Mouse (Mus musculus): ENCODE measurements around the gene Marco.
A peak's percentile ranks its signal among the peaks of the same experiment; 100 is the strongest.

Gene Marco

GRCm38 (mm10) chr1:120504924-120505323 lies at the start of gene Marco:
TSS of gene Marco (minus strand) at chr1:120505024.
- DNase-seq (ENCODE audit: low spot score): no peak

- no peak for DNase-seq (ENCODE audit: low spot score)
Measured at GRCm38 (mm10) chr1:120539506-120540029, 34.7 kb upstream of the Marco start.

DNA sequence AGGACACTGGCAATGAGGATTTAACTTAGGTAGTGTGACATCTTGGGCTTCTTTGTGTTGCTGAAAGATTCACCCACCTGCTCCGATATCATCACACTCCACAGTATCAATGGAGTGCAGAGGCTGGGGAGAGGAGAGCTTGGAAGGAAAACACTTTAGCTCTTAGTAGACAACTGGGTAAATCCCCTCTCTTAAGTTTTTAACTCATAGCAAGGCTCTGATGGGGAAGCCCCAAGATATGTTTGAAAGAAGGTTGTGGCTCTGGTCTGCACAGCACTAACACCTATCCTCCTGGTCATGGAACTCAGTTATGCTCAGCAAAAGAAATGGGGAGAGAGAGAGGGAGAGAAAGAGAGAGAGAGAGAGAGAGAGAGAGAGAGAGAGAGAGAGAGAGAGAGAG lies 32.2 kb upstream of the Marco start:
- no peak for DNase-seq (ENCODE audit: low spot score)

DNA sequence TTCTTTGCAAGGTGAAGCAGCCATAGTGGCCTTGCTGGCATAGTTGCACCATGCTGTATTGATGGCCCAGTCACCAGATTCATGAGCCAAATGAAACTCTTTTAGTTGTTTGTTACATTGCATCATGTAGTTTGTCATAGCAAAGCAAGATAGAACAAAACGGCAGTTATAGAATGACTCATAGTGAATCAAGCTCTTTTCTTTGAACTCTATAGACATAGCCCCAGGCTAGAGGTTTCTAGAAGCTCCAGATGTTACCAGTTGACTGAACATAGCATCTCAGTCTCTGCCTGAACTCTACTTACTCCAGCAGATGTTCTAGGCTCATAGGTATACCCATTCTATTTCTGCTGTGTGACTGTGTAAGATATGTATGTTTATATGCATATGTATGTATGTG lies 31.1 kb upstream of the Marco start:
- no peak for DNase-seq (ENCODE audit: low spot score)

DNA sequence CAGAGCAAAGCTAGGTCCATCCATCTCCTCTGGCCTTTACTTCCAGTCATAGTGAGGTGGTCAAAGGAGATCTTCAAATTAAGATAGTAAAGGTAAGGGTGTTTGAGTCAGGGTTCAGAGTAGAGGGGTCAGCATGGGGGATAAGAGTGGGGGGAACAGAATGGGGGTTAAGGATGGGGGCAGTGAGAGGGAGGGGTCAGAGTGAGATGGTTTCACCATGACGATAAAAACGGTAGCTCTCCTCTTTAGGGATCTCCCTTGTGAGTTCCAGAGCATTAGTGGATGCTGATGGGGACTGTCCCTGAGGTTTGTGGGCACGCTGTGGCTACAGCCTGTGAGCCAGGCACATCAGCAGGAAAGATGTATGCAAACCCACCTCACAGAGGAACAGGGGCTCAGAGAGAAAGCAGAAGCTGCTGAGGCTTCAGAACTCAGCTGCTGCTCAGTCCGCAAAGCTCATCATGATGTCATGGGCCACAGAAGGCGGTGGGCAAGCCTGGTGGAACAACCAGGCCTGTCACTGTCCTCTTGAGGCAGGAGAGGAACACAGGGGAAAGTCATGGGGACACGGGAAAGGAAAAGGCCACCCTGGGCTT lies 27.6 kb upstream of the Marco start:
- DNase-seq (ENCODE audit: low spot score): no peak

DNA sequence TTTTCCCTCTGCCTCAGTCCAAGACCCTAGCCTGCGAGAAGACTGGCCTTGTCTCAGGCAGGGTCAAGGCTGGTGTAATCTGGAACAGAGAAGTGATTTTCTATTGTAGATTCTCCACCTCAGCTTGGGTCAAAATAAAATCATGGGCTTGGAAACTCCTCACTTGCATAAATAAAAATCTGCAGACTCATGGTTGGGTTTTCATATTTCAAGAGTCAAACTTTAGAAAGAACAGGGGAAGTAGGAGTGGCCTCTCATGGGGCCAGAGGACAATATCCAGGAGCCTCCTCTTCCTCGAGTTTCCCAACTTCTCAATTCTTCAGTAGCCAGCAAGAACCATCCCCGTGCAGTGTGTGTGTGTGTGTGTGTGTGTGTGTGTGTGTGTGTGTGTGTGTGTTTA lies 26.9 kb upstream of the Marco start:
- no peak for DNase-seq (ENCODE audit: low spot score)

- no peak for DNase-seq (ENCODE audit: low spot score)
Measured at GRCm38 (mm10) chr1:120529881-120530280, 25.1 kb upstream of the Marco start.

- no peak for DNase-seq (ENCODE audit: low spot score)
Measured at GRCm38 (mm10) chr1:120517618-120518017, 12.8 kb upstream of the Marco start.

DNA sequence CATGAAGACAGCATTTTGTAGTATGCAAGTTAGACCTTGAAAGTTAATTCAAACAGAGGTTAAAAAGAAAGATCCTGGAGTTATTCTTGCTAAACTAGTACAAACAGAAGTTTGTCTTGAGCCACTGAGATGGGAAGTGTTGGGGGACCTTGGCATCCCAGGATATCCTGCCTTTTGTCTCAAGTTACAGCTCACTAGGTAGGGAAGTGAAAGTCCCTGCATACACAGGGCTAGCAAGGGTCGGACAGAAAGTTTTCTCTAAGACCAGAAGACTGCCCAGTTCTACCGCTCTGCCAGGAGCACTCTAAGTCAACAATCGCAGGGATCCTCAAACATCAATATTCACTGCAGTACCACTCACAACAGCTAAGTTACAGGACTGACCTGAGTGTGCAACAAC lies 5.5 kb upstream of the Marco start:
- DNase-seq (ENCODE audit: low spot score): no peak

- no peak for DNase-seq (ENCODE audit: low spot score)
Measured at GRCm38 (mm10) chr1:120508976-120509375, 4.2 kb upstream of the Marco start.

- DNase-seq (ENCODE audit: low spot score): no peak
Measured at GRCm38 (mm10) chr1:120504046-120504710, 646 bp downstream of the Marco start.

GRCm38 (mm10) chr1:120501496-120501895 lies 3.3 kb downstream of the Marco start:
- DNase-seq (ENCODE audit: low spot score): no peak

- no peak for DNase-seq (ENCODE audit: low spot score)
Measured at GRCm38 (mm10) chr1:120498036-120498435, 6.8 kb downstream of the Marco start.

- no peak for DNase-seq (ENCODE audit: low spot score)
Measured at GRCm38 (mm10) chr1:120480937-120481336, 23.9 kb downstream of the Marco start.

GRCm38 (mm10) chr1:120474825-120475224 lies 30.0 kb downstream of the Marco start:
- DNase-seq (ENCODE audit: low spot score): no peak

DNA sequence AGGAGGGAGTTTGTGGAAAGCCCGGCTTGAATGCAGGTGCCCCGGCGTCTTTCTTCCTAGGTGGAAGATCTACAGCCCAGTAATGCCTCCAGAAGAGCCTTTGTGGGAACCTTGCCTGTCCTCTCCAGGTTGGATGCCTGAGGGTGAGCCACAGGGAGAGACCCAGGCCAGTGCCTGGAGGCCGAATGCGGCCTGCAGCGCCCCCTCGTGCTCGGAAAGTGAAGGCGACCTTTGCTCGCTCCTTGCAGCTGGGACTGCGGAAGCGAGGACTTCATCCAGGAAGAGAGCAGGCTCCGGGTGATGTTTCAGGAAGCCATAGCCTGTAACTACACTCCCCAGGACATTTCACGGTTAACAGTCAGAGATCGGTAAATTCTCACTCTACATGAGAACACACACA lies 35.9 kb downstream of the Marco start:
- DNase-seq (ENCODE audit: low spot score): no peak

GRCm38 (mm10) chr1:120467323-120467722 lies 37.5 kb downstream of the Marco start:
- no peak for DNase-seq (ENCODE audit: low spot score)

DNA sequence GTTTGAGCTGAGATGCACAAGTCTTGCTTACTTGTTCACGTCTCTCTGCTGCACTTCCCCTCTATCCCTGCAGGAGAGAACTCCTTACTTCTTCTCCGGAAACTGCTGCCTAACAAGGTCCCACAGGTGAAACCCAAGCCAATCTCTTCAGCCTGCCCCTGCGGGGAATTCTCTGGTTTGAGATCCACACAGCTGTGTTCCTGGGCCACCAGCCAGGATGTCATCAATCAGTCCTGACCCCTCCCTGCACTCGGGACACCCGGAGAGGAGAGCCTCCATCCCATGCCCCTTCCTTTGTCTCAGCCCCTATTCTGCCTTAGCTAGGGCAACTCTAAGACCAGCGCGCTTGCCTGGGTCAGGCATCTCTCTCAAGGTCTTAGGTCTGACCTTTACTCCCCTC lies 38.1 kb downstream of the Marco start:
- DNase-seq (ENCODE audit: low spot score): no peak

- DNase-seq (ENCODE audit: low spot score): no peak
Measured at GRCm38 (mm10) chr1:120459032-120459431, 45.8 kb downstream of the Marco start.

GRCm38 (mm10) chr1:120458524-120458923 lies 46.3 kb downstream of the Marco start:
- no peak for DNase-seq (ENCODE audit: low spot score)

DNA sequence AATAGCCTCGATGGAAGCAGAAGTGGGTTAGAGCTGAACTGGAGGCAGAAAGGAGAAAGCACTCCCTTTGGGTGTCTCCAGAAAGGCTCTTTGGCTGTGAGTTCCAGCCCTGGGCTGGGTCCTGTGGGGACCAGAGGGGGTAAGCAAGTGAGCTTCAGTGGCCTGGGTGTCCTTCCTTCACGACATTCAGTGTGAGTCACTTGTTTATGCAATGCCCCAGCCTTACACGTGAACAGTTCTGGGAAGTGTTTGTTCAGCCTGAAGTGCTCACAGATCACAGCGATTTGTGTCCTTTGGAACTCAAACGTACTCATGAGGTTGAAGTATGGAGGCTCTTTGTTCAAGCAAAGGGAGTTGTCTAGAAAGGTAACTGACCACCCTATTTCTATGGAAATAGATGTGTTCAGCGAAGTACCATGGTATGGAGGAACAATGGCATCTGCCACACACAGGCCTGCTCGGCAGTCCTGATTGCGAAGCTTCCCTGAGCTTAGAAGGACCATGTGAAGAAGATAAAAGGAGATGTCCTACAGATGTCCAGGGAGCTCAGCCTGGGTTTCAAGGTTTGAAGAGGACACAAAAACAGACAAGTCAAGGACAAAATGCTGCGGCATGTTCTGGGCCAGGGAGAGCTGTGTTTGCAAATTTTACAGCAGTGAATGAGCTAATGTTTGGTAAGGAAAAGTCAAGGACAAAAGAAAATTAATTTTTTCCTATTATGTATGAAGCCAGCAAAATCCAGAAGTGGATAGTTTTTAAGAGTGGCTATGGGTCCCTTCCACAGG lies 53.1 kb downstream of the Marco start:
- no peak for DNase-seq (ENCODE audit: low spot score)

DNA sequence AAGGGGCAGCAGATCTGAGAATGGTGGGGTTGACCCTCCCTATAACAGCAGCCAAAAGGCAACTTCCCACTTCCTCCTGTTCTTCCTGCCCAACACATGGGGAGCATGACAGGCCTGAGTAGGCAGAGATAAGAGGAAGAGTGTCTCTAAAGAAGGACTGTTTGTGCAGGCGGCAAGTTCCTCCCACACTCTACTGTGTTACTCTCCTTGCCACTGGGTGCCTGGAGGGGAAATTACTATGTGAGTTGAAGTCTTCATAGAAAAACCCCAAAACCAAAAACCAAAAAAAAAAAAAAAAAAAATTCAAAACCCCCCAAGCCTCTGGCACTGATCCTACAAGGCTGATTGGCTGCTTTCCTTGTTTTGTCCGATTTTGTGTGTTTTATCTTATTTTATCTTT lies 55.2 kb downstream of the Marco start:
- DNase-seq (ENCODE audit: low spot score): peak; percentile 7

DNA sequence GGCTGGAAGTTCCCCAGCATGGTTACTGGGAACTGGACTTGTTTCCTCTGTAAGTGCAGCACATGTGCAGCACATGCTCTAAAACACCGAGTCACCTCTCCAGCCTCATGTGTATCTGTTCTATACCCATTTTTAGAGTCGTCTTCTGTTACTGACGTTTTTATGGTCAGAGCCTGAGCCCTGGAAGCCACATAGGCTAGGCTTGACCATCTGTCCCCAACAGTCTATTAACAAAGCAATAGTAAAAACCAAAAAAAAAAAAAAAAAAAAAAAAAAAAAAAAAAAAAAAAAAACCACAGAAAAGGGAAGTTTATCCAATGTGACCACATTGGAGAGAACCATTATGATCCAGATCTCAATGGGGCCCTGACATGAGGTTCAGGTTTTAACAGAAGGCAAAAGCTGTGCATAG lies 61.6 kb downstream of the Marco start:
- no peak for DNase-seq (ENCODE audit: low spot score)
